Mouse (Mus musculus) gastrocnemius, postnatal 14 days (tissue): ENCODE measurements around the gene Hjurp. TPM values are rescaled to one million over a fixed set of nuclear protein-coding genes. Genes with fewer than 3 reads are reported as not detected.

Source experiments
- DNase-seq: peaks from one replicate; pipeline ENCODE4 v3.0.0; 2021; ENCODE audit warnings: mixed read lengths
- intact Hi-C: fragments of 180-260 bp; cut with DNase I; formaldehyde crosslinking; loops from one replicate; pipeline ENCODE4 v1.15.1; 2025; ENCODE audit warnings: low total_unique reads
- total RNA-seq, 2 experiments: library from RNA; stranded (reverse); gene quantifications; 2 replicates each; pipeline ENCODE4 v1.2.3; 2021

The Hjurp gene
- total RNA-seq, 2 experiments from 2014 or later: 16.8 to 17.1 TPM

DNA sequence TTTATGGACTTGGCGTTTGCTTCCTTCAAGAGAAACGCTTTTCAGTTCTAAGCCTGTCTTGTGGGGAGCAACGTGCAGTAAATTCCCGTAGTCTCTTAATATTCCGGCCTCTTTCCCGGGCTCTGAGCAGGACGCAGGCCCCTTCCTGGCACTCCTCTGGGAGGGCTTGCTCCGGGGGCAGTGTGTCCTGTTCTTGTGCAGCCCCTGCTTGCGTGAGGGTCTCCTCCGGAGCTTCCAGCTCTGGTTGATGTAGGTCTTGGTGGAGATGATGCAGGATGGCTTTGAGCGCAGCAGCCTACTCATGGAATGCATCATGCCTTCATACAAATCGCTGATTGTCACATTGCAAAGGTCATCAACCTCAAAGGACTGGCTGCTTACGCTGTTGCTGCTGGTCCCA lies 11.3 kb downstream of the Hjurp start:
- intact Hi-C loops: no loop called here
- DNase-seq: no peak

DNA sequence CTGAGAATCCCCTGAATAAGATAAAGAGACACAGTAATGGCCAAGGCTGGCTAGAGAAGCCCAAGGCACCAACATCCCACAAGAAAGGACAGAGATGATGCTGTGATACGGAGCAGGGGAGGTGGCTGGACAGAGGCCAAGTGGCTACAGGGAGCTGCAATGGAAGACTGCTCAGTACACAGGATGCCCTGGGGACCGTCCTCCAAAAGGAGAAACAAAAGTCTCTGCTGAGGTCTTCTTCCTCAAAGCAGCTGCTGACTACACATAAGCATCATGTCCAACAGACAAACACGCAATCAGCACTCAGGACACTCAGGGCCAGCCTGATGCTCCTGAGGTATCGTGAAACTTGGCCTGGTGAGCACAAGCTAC lies 12.6 kb downstream of the Hjurp start:
- intact Hi-C loops: no loop called here
- DNase-seq: no peak

DNA sequence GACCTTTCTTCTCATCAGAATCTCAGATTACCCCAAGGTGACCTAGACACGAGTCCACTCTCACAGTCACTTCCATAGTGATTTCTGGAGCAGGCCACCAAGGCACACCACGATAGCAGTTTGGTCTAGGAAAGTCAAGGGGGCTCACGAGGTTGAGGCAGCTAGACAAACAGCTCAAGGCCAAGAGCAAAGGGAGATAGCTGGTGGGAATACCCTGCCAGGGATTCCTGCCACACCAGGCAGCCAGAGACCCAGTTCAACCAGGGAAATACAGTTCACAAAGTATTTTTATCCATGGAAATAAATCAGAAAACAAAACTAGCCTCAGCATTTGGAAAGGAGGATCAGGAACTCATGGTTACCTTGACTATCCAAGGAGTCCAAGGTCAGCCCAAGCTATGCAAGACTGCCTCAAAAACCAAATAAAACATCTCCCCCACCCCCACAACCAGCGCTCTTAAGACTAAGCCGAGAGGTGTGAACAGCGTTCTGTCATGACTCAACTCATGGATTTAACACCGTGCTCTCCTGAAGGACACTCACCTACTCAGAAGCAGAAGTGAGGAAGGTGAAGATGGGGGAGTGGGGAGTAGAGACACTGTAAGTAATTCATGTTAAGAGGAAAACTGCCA lies 13.1 kb downstream of the Hjurp start:
- no peak for DNase-seq
- intact Hi-C loops: no loop called here

DNA sequence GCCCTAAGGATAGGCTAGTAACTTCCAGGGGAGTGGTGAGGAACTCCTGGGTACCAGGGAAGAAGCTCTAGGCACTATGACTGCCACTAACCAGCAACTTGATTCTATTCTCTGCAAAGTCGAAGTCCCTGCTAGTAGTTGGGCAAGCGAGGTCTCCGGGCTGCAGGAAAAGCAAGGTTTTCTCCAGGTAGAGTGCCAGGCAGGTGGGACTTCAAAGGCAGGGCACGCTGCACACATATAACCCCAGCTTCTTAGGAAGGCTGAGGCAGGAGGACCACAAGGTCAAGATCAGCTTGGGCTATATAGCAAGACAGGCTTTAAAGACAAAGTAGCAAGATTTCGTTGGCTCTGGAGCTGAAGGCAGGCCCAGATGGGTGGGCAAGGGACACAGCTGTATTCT lies 13.7 kb downstream of the Hjurp start:
- intact Hi-C loops: no loop called here
- DNase-seq: no peak

DNA sequence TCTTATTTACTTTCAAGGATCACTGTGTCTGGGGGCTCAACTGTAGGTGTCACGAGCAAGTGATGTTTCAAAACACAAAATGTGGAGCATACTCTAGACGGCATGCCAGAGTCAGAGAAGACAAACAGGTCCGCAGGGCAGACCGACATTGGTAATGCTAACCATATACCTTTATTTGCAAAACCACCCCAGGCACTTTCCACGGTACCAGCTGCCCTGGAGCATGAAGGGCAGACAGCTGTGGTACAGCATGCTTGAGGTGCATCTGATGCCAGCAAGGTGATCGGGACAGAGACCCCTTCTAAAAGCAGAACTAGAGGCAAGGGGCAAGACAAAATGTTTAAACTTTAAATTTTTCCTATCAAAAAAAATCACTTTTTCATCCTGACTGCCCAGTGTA lies 14.5 kb downstream of the Hjurp start:
- DNase-seq: no peak
- intact Hi-C loops: no loop called here

DNA sequence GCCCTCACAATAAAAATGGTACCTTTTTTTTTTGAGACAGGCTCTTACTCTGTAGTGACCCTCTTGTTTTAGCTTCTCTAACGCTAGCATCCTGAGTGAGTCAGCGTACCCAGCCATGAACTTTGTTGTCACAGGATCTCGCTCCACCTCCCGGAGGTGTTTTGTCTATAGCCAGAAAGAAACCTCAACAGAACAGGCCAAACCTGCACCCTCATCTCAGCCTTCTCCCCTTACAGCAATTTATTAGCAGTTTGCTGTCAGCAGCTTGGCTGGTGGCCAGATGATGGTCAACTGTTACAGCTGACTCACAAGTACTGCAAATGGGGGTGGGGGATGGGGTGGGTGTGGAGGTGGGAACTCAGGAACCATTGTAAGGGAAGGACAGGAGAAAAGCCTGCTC lies 15.2 kb downstream of the Hjurp start:
- intact Hi-C loops: no loop called here

DNA sequence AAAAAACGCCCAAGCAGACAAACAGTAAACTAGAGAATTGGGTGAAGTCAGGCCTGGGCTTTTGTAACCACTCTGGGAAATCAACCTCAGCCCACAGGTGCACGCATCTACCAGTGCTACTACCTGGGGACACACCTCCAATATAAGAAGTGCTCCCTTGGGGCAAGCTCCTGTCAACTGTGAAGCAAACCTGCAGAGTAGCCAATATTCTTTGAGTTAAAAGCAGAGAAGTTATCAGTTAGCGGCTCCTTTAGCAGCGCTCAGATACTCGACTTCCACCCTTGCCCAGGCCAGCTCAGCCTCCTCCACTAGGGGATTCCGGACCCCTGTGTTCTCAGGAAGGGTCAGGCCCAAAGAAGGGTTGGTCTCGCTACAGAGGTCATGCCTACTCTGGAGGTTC lies 15.7 kb downstream of the Hjurp start:
- no peak for DNase-seq
- intact Hi-C loops: no loop called here

More for the DNA sequence above, 15.2 kb downstream of the Hjurp start:
- DNase-seq: peak; percentile 66

DNA sequence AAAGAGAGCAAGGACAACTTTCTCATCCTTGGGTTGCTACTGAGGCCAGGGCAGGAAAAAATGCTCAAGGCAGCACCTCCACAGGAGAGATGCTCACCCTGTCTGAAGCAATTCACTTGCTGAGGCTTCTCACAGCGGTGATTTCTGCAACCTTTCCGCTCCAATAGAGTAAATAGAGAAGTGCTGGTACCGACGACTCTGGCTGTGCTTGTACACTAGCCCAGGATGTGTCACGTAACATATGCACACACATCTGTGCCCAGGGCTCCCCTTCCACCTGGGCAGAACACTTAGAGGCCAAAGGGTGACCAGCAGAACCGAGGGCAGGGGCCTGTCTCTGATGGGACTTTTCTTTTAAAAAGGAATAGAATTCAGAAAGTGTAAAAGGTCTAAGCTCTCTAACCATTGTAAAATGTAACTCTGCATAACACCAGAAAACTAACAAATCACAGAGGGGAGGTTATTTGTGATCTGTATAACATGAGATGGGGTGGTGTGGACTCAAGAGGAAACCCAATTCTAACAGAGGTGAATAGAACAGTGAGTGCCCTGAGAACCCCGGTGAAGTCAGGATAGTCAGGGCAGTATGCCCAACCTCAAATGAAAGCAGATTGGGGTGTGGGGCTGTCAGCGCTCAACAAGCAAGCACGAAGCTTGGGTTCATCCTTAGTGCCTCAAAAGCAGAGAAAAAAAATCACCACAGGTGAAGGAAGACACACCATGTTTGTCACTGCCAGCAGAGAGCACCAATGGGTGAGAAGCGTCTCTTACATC lies 16.6 kb downstream of the Hjurp start:
- intact Hi-C loops: no loop called here
- no peak for DNase-seq

DNA sequence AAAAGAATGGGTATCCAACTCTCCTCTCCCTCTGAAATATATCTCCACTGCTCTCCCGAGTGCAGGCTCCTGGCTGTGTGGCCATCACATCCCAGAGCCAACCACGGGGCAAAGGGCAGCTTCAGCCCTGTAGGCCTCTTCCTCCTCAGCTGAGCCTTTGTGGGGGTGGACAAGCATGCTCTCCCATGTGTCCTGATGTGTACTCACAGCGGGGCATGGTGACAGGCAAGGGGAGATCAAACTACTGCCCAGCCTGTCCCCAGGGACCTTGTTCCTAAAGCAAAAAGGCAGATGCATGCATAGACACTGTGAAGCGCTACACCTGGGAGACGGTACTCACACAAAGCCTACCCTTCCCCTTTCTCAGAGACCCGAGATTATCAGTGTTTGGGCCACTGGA lies 17.3 kb downstream of the Hjurp start:
- no peak for DNase-seq
- intact Hi-C loops: no loop called here

DNA sequence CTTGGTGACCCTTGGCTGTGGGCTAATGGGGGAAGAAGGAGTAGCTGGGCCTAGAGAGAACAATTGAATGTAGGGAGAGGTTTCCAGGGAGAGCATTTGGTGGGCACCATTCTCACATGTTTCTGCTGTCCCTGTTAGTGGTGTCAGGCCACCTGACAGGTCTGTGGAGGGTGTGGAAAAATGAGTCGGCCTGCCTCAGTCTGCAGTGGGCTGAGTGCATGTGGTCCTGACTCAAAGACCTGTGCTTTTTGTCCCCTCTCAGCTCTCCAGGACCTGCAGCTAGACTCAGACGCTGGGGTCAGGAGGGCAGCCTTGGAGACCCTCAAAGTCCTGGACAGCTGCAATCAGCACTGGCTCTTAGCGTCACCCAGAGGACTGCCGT lies 17.8 kb downstream of the Hjurp start:
- no peak for DNase-seq
- intact Hi-C loops: no loop called here

DNA sequence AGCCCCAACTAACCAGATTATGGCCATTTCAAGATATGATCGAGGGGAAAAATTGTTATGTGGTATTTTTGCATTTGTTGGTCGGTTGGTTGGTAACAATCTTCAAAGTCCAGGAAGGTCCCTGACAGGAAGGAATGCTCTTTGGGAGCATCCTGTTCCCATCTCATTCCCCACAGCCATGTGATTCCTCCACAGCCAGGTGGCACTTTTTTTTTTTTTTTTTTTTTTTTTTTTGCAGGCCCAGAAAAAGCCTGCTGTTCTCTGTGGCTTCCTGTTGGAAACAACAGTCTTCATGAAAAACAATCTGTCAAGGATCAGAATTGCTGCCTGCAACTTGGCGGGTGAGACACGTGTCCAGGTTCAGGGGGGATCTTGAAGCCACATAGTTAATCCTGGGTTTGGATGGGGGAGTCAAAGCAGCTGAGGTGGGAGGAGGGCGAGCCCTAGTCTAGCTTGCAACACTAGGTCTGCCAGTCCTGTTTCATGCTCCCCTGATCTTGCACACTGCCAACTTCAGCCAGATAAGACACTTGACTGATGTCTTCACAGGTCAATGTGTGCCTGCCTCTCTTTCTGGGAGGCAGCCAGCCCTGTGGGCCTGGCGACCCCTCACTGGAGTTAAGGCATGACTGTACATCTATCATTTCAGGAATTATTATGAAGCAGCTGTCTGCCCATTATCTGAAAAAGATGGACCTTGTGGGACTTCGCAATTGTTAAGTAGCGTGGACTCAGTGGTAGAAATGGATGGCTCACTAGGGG lies 18.4 kb downstream of the Hjurp start:
- DNase-seq: no peak
- intact Hi-C loops: no loop called here

DNA sequence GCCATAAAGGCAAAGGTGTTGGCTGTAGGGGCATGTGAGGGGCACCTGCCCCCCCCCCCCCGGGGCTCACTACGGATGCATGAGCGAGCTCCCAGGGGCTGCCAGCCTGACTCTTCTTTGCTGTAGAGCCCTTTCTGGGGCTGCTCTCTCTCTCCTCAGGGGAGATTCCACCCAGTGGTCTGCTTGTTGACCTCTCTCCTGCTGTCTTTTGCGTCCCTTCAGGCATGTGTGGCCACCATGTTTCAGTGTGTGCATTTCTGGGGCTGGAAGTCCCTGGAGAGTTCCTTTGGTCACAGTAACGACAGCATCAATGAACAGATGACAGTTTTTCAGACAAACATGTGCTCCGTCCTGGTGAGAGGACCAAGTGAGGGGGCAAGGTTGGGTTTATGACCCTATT lies 19.1 kb downstream of the Hjurp start:
- no peak for DNase-seq
- intact Hi-C loops: no loop called here

DNA sequence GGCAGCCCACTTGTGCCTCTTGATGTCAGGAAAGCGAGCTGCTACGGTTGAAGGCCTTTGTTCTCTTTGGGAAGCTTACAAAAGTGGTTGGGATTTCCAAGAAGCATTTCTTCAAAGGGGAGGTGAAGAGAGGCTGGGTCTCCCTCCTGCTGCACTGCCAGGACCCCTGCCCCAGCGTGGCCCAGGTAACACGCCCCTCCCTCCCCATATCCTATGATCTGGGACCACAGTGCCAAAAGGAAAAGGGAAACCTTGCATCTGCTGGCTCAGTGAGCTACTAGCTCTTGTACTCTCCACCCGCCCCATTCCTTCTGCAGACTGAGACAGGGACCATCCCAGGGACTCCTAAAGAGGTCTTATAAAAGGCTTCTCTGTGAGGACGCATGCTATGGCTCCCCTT lies 19.8 kb downstream of the Hjurp start:
- intact Hi-C loops: no loop called here

DNA sequence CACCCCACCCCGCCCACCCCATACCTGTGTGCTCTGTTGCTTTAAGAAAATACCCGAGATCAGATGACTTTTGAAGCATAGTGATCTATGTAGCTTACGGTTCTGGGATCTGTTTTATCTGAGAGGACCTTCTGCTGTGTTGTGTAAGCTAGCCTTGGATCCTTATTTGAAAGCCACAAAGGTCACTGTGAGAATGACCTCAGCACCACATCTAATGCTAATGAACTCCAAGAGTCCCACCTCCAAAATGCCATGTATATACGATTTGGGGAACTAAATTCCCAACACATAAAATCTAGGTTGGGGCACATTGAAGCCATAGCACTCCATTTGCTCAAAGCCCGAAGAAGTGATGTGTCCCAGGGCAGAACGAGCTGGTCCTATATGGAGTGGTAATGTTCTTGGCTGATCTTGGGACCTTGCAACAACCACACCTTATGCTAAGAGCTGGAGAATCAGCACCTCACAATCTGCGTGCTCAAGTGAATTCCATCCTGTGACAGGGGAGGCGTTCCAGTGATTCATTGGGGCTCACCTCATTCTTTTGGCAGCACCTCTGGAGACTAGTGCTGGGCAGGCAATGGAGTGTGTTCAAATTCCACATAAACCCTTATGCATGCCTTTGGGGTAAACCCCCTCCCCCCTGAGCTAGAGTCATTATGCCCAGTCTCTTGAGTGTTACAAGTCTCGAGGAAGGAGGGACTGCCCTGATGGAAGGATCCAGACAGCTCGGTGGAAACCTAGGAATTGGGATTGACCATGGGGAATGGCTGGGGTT lies 20.4 kb downstream of the Hjurp start:
- DNase-seq: no peak

More for the DNA sequence above, 19.8 kb downstream of the Hjurp start:
- DNase-seq: no peak

DNA sequence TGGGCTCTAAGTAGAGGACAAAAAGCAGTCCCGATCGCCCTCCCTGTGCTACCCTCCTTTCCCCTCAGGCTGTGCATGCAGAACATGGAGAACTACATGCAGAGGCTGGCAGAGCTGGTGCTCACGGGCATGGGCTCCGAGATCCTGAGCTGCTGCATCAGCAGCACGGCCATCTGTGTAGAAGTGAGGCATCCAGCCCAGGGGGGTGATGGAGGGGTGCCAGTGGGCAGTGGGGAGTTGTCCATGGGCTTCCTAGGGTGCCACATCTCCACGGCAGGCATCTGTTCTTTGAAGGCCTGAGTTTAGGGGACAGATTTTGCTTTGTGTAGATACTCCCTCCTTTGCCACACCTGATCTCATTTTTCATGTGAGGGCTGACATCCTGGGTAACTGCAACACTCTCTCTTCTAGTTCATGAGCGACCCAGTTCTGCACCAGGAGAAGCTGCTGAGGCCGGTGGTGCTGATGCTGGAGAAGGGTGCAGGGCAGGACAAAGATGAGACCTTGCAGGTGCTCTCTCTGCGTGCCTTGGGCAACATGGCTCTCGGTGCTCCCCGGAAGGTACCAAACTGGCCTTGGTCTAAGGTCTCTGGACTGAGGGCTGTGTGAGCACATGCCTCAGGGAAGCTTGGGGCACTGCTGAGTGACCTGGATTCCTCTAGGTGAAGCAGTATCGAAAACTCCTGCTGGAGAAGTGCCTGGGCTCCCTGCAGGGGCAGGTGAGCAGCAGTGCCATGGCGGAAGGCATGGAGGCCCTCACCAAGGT lies 21.3 kb downstream of the Hjurp start:
- intact Hi-C loops: no loop called here
- DNase-seq: no peak

More for the DNA sequence above, 20.4 kb downstream of the Hjurp start:
- intact Hi-C loops: no loop called here

DNA sequence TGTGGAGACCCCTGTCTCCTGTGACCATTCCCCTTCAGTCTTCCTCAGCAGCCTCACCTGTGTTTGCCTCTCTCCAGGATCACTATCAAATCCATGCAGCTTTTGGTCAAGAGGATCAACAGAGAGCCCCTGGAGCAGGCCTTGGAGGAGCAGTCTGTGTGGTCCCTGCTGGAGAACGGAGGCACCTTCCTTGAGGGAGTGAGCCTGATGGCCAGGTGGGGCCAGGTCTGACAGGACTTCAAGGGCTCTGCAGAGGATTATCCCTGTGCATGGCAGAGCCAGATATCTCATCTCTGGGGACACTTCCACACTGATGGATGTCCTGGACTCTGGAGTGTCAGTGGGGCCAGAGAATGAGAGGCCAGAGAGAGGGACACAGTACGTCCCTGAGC lies 22.0 kb downstream of the Hjurp start:
- DNase-seq: no peak
- intact Hi-C loops: no loop called here

DNA sequence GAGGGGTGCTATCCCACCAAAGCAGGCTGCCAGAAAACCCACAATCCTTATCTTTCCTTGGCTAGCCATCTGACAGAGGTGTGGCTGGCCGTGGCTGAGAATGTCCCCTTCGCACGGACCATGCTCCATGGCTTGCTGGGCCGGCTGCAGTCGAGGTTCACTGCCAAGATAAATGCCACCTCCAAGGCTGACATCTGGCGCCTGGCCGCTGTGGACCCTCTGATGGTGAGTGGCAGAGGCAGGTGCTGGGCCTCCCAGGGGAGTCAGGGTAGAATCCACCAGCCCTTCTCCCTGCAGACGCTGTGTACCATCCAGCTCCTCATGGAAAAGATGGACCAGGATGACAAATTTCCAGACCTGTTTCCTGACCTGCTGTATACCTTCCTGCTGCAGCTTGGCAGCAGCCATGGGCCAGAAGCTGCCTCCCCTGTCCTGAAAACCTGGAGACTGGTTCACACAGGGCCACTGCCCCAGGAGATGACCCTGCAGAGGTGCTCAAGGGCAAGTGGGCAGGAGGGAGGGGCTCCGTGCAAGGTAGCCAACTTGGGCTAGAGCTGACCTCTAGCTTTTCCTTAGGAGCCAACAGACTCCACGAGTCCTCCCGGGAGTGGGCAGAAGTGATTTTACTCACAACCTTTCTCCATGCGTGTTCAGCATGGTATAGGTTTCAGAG lies 22.5 kb downstream of the Hjurp start:
- DNase-seq: peak; percentile 72
- intact Hi-C loops: no loop called here

DNA sequence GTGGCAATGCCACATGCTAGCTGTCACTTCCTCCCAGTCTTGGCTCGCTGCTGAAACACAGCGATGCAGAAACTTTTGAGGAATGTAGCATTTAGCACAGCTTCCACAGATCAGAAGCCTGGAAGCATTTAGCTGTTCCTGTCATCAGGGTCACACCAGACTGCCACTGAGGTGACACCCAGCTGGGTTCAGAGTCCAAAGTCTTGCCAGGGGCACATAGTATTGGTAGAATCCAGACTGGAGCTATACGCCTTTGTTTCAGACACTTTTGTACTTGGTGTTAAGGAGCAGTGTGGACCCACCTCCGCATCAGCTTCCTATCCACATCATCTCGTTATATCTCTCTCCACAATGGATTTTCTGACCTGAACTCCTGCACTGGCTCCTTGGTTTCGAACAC lies 23.9 kb downstream of the Hjurp start:
- DNase-seq: no peak
- intact Hi-C loops: no loop called here

DNA sequence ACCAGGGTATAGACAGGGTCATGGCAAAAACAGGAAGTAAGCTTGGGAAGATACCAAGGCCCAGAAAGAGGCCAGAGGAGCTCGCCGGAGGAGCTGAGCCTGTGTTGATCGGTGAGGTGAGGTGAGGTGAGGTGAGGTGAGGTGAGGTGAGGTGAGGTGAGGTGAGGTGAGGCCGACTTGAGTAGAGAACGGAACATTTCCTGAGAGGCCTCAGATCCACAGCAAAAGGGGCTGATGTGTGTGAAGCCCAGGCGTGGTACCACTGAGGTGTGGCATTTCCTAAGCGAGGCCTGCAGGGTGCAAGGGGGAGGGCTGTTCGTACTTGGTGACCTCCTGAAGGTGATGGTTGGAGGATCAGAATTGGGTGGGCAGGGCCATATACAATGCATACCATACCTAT lies 24.3 kb downstream of the Hjurp start:
- intact Hi-C loops: no loop called here
- DNase-seq: no peak
